Mouse (Mus musculus) bone marrow macrophage, adult 2 months (primary cell): ENCODE results near the gene H2-K1. TPM values are rescaled to one million over a fixed set of nuclear protein-coding genes. Genes with fewer than 3 reads are reported as not detected.
A peak's percentile ranks its signal among the peaks of the same experiment; 100 is the strongest.

ENCODE experiments used
- H3K27ac ChIP-seq: 2 replicates; pipeline ENCODE4 v1.5.1; 2012; ENCODE audit warnings: low read depth, low read length; ENCODE audit not compliant: insufficient read depth
- H3K4me1 ChIP-seq: 2 replicates; pipeline ENCODE4 v1.6.1; 2012; ENCODE audit warnings: low read length; ENCODE audit not compliant: control insufficient read depth, insufficient read depth
- H3K4me3 ChIP-seq: 2 replicates; pipeline ENCODE4 v1.5.1; 2012; ENCODE audit warnings: mild to moderate bottlenecking, low read length, moderate library complexity; ENCODE audit not compliant: insufficient read depth
- CTCF ChIP-seq: IDR thresholded peaks from 2 replicates; pipeline ENCODE4 v1.5.1; 2012; ENCODE audit warnings: low read depth, mild to moderate bottlenecking, low read length, moderate library complexity
- POLR2A ChIP-seq: IDR thresholded peaks from 2 replicates; pipeline ENCODE4 v1.6.1; 2012; ENCODE audit warnings: mild to moderate bottlenecking, low read depth, low read length, borderline replicate concordance
- polyA plus RNA-seq: library from polyadenylated mRNA; stranded (reverse); fragments of >200 nt; gene quantifications from 2 replicates; pipeline ENCODE4 v1.2.4, GENCODE M21; 2012; ENCODE audit not compliant: missing spikeins, insufficient read depth, insufficient read length

H2-K1 gene
- polyA plus RNA-seq, 1 experiment: 2,635 TPM

DNA sequence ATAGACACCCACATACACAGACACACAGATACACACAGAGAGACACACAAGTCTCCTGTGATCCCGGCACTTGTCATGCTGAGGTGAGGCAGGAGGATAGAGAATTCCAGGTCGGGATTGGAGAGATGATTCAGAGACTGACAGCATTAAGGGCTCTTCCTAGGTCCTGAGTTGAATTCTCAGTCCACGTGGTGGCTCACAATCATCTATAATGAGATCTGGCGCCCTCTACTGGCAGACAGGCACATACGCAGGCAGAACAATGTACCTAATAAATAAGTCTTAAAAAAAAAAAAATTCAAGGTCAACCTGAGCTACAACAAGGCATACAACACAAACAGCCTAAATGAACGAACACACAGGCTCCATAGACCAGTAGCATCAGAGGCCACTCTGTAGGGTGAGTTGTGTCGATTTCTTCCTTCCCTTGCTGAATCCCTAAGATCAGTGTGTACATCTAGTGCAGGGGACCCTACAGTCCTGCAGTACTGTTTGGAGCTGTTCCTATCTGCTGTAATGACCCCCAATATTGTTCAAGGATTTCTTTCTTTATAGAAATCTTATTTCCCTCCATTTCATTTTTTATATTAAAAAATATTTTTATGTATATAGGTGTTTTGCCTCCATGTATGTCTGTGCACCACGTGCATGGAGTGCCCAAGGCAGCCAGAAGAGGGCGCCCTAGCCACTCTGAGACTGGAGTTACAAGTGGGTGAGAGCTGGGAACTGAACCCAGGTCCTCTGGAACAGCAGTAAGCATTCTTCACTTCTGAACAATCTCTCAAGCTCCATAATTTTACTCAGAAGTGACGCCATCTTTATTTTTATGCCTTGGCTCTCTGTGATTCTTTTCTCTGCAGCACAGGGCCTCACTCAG is 8.1 kb downstream of the H2-K1 start:
- H3K4me3 ChIP-seq: no peak overlapping the region
- no peak overlapping the region for H3K27ac ChIP-seq
- TF ChIP-seq CTCF (peak; percentile 55), POLR2A (no peak)
- peaks cover 3% of the 10 kb centered on the region for H3K4me1 ChIP-seq

DNA sequence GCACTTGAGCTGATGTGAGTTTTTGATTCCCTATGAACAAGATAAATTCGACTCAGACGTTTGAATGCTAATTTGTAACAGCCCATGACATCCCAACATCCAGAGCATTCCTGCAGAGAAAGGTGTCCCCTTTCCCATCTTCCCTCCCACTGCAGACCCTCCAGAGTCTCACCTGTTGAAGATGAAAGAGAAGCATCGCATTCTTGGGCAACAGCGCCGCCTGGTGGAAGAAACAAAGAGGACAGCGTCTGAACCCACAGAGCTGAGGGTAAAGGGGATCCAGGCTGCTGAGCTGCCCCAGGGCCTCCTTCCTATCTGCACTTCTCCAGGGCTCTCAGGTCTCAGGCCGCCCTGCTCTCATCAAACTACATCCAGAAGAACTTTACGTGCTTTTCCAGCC is 18.0 kb downstream of the H2-K1 start:
- Histone ChIP-seq H3K4me1 (peaks cover 24% of the 10 kb centered on the region), H3K4me3 (peak overlapping the region; percentile 73; the same call in 1 of the 2 replicates), H3K27ac (peak overlapping the region; percentile 93)
- peak; percentile 90 for TF ChIP-seq CTCF

DNA sequence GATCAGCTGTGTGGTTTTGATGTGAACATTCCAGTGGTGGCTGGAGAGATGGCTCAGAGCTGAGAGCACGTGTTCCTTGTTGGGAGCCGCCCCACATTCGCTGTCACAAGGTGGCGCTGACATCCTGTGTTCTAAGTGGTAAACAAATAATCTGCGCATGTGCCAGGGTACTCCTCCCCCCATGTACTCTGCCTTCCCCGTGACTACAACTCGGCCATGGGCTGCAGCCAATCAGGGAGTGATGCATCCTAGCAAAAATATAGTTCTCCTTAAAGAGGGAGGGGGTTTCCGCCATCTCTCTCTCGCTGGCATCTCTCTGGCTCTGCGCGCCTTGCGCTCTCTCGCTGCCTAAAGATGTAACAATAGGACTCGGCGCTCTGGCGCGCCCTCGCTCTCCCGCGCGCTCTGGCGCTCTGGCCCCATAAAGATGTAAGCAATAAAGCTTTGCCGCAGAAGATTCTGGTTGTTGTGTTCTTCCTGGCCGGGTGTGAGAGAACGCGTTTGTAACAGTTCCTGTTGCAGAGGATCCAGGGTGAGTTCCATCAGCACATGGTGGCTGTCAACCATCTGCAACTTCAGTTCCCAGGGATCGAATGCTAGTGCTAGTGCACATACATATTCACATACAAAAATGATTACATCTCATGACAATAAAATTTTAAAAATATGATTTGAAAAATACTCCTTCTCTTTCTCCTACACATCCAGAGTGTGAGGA is 18.8 kb downstream of the H2-K1 start:
- Histone ChIP-seq H3K4me3 (peak overlapping the region; percentile 73), H3K27ac (peak overlapping the region; percentile 93), H3K4me1 (peaks cover 29% of the 10 kb centered on the region)

DNA sequence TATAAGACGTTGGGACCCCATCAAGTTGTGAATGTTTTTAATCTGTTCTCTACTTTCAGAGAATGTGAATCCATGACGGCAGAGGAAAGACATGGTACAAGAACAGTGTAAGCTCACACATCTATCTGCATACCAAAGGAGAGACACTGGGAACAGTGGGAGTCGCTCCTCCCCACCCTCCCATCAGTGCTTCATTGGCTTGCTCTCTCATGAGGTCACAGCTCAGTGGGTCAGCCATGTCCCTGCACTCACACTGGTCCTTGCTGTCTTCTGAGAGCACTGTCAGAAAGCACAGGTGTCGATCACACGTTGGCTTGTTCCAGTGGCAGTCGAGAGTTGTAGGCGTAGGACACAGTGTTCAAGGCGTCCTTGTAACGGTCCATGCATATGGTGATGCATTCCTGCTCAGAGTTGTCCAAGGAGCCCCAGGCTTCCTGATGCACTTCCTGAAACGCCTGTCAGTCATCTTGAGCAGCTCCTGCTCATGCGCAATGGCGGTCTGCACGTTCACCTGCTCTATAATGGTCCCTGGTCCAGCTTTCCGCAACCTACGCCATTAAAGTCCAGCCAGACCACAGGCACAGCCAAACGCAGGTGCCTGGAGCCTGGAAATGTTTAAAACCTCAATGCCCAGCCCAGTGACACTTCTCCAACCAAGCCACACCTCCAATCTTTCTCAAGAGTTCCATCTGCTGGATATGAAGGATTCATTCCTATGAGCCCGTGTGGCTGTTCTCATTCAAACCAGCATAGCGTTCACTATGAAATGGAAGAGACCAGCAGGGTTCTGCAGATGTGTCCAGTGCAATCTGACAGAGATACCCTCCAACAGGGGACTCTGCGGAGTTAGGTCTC is 19.7 kb downstream of the H2-K1 start:
- no peak overlapping the region for H3K4me3 ChIP-seq
- H3K4me1 ChIP-seq: peaks cover 33% of the 10 kb centered on the region
- TF ChIP-seq POLR2A (no peak), CTCF (no peak)
- peak overlapping the region; percentile 91 for H3K27ac ChIP-seq

DNA sequence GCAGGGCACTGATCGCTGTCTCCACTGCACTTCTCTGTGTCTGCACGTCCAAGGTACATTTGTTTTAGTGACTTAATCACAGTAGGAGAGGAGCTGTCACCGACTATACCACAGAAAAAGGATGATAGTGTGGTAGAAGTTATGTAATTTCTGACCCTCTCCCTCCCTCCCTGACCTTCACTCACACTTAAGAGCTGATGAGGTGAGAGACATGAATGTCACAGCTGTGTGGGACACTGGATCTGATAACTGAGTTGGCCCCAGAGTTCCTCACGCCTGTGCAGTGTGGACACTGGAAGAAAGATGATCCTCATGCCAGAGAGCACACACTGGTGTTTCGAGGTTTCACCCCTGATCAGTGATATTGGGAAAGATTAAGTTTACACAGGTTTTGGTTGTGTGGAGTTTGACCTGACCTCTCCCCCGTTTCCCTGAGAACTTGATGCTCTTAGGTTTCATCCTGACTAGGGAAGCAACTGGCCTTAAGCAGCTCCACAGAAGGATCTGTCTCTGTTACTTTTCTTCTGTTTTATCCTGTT is 20.6 kb downstream of the H2-K1 start:
- no peak overlapping the region for H3K4me3 ChIP-seq
- H3K27ac ChIP-seq: peak overlapping the region; percentile 91
- peaks cover 32% of the 10 kb centered on the region for H3K4me1 ChIP-seq
- TF ChIP-seq CTCF: no peak
- TF ChIP-seq POLR2A: no peak

DNA sequence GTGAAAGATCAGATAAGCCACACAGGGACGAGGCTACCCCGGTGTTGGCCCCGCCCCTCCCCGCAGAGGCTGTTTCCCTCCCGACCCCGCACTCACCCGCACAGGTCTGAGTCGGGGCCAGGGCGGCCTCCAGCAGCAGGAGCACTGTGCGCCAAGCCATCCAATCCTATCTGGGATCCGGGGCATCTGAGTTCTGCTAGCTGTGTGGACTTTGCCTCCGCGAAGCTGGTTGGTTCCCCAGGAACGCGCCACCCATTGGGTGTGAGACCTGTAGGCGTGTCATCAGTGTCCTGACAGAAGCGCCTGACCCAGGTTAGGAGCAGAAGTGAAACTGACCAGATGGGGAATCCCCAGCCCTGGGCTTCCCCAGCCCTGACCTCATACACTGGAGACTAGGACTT is 21.5 kb downstream of the H2-K1 start:
- peak; percentile 34; the same call in 1 of the 2 replicates for TF ChIP-seq POLR2A
- TF ChIP-seq CTCF: no peak

DNA sequence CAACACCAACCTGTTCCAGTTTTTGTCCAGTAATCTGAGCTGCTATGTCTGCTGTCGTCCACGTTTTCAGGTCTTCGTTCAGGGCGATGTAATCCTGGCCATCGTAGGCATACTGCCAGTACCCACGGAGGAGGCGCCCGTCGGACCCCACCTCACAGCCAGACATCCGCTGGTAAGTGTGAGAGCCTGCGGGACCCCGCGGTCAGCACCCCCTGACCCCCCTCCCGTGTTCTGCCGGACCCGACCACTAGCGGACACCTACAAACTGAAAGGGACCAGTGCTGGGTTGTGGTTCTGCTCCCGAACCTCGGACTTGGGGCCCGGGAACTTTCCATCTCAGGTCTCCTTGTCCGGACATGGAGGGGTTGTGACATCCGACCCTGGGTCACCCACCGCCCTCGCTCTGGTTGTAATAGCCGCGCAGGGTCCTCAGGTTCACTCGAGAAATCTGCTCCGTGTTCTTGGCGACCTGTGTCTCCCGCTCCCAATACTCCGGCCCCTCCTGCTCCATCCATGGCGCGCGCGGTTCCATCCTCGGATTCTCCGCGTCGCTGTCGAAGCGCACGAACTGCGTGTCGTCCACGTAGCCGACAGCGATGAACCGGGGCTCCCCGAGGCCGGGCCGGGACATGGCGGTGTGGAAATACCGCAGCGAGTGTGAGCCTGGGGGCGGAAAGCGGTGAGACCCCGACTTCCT is 22.1 kb downstream of the H2-K1 start:
- TF ChIP-seq CTCF: no peak
- TF ChIP-seq POLR2A: no peak
- peaks cover 39% of the 10 kb centered on the region for H3K4me1 ChIP-seq
- peak overlapping the region; percentile 86 for H3K27ac ChIP-seq
- peak overlapping the region; percentile 91 for H3K4me3 ChIP-seq

More for the DNA sequence above, 21.5 kb downstream of the H2-K1 start:
- H3K4me3 ChIP-seq: peak overlapping the region; percentile 91
- peak overlapping the region; percentile 91 for H3K27ac ChIP-seq
- peaks cover 33% of the 10 kb centered on the region for H3K4me1 ChIP-seq

DNA sequence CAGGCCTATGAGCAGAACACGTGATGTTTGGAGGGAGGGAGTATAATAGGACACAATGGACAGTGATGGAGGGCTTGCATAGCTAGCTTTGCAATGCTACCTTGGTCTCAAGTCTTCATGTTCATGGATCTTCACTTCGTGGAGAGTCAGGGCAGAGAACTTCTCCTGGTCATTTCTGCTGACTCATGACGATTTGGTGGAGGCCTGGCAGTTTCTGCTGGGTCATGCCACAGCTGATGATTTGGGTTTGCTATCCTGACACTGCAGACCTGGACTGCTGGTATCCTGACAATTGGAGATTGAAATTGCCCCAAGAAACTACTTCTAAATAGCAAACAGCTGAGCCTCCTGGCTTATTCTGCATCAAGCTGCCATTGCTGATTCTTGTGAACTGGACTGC is 26.6 kb downstream of the H2-K1 start:
- H3K4me1 ChIP-seq: peaks cover 28% of the 10 kb centered on the region
- no peak overlapping the region for H3K4me3 ChIP-seq
- H3K27ac ChIP-seq: no peak overlapping the region
- TF ChIP-seq POLR2A (no peak), CTCF (no peak)

DNA sequence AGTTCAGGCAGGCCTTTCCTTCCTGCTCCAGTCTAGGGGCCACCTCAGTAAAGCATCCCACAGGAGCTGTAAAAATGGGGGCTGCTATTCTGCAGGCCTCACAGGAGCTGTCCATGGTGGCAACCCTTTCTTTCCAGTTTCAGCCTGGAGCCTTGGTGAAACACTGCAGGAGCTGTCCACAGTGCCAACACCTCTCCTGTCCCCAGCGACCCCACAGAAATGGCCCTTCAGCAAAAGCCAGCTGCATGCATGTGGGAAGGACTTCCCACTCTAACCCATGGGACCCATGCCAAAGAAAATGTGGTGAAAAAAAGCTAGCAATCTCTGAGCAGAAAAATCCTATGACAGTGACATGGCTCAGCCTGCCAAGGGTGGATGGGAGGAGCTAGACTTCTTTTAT is 27.5 kb downstream of the H2-K1 start:
- peaks cover 28% of the 10 kb centered on the region for H3K4me1 ChIP-seq
- TF ChIP-seq CTCF (no peak), POLR2A (no peak)
- H3K27ac ChIP-seq: peak overlapping the region; percentile 5; the same call in 1 of the 2 replicates
- no peak overlapping the region for H3K4me3 ChIP-seq
